Mouse (Mus musculus): ENCODE measurements at regions not wholly inside any gene's neighbourhood (a gene's known extent, or its start where the extent isn't known, plus 50 kb on each side); places are given as distances from the start of the nearest gene placed in this dataset.

- DNase-seq (ENCODE audit: low spot score), result no peak
- H3K9me3 ChIP-seq (replicated peaks), result no peaks in the 10 kb centered on the region
- no peak overlapping the region for H3K4me3 ChIP-seq
- H3K27ac ChIP-seq, result no peak overlapping the region
- 13% methylated on average over 5 of the region's 5 CpGs for WGBS
- no peaks in the 10 kb centered on the region for H3K27me3 ChIP-seq (ENCODE audit: low read depth, poor library complexity, severe bottlenecking)
- peaks cover 11% of the 10 kb centered on the region for H3K4me1 ChIP-seq
- no peaks in the 10 kb centered on the region for H3K36me3 ChIP-seq
Measured at GRCm38 (mm10) chr16:7632474-7632873, 792.5 kb downstream of the Tmem114 start.

GRCm38 (mm10) chr16:7628351-7628750 is 796.6 kb downstream of the Tmem114 start:
- 84% methylated on average over 8 of the region's 8 CpGs for WGBS
- peaks cover 8% of the 10 kb centered on the region for H3K4me1 ChIP-seq
- no peak for DNase-seq (ENCODE audit: low spot score)

GRCm38 (mm10) chr16:7606602-7607001 is 818.3 kb downstream of the Tmem114 start:
- H3K27me3 ChIP-seq (ENCODE audit: low read depth, poor library complexity, severe bottlenecking), result no peaks in the 10 kb centered on the region
- 81% methylated on average over 2 of the region's 2 CpGs for WGBS
- no peaks in the 10 kb centered on the region for H3K9me3 ChIP-seq (replicated peaks)
- no peak overlapping the region for H3K27ac ChIP-seq
- no peak overlapping the region for H3K4me3 ChIP-seq
- no peaks in the 10 kb centered on the region for H3K36me3 ChIP-seq
- no peak for DNase-seq (ENCODE audit: low spot score)
- no peaks in the 10 kb centered on the region for H3K4me1 ChIP-seq

More at GRCm38 (mm10) chr16:7628351-7628750, 796.6 kb downstream of the Tmem114 start:
- H3K27me3 ChIP-seq (ENCODE audit: low read depth, poor library complexity, severe bottlenecking), result no peaks in the 10 kb centered on the region
- no peaks in the 10 kb centered on the region for H3K9me3 ChIP-seq (replicated peaks)
- H3K27ac ChIP-seq, result no peak overlapping the region
- H3K36me3 ChIP-seq, result no peaks in the 10 kb centered on the region
- H3K4me3 ChIP-seq, result no peak overlapping the region

- no peaks in the 10 kb centered on the region for H3K27me3 ChIP-seq (ENCODE audit: low read depth, poor library complexity, severe bottlenecking)
- whole genome bisulfite sequencing, result 90% methylated on average over 1 of the region's 1 CpGs
- H3K4me3 ChIP-seq, result no peak overlapping the region
- H3K4me1 ChIP-seq, result no peaks in the 10 kb centered on the region
- H3K27ac ChIP-seq, result no peak overlapping the region
- H3K36me3 ChIP-seq, result no peaks in the 10 kb centered on the region
- H3K9me3 ChIP-seq (replicated peaks), result no peaks in the 10 kb centered on the region
- DNase-seq (ENCODE audit: low spot score), result no peak
Measured at GRCm38 (mm10) chr16:7602428-7602827, 822.5 kb downstream of the Tmem114 start.

- Histone ChIP-seq H3K27me3 (ENCODE audit: low read depth, poor library complexity, severe bottlenecking) (no peaks in the 10 kb centered on the region), H3K4me1 (no peaks in the 10 kb centered on the region), H3K36me3 (no peaks in the 10 kb centered on the region), H3K9me3 (replicated peaks) (no peaks in the 10 kb centered on the region), H3K27ac (no peak overlapping the region), H3K4me3 (no peak overlapping the region)
- DNase-seq (ENCODE audit: low spot score), result no peak
- 72% methylated on average over 3 of the region's 3 CpGs for WGBS
Measured at GRCm38 (mm10) chr16:7574879-7575278, 850.1 kb downstream of the Tmem114 start.

- no peaks in the 10 kb centered on the region for H3K36me3 ChIP-seq
- H3K4me3 ChIP-seq, result no peak overlapping the region
- no peaks in the 10 kb centered on the region for H3K27me3 ChIP-seq (ENCODE audit: low read depth, poor library complexity, severe bottlenecking)
- no peak for DNase-seq (ENCODE audit: low spot score)
- H3K27ac ChIP-seq, result no peak overlapping the region
- H3K4me1 ChIP-seq, result no peaks in the 10 kb centered on the region
- H3K9me3 ChIP-seq (replicated peaks), result no peaks in the 10 kb centered on the region
- 67% methylated on average over 2 of the region's 2 CpGs for WGBS
Measured at GRCm38 (mm10) chr16:7560841-7561240, 864.1 kb downstream of the Tmem114 start.

- DNase-seq (ENCODE audit: low spot score), result no peak
- Histone ChIP-seq H3K4me3 (no peak overlapping the region), H3K36me3 (no peaks in the 10 kb centered on the region), H3K27me3 (ENCODE audit: low read depth, poor library complexity, severe bottlenecking) (no peaks in the 10 kb centered on the region), H3K9me3 (replicated peaks) (no peaks in the 10 kb centered on the region), H3K4me1 (0 out of 2 replicates have a peak, but pooled peaks cover 2% of the 10 kb centered on the region), H3K27ac (no peak overlapping the region)
- 88% methylated on average over 1 of the region's 1 CpGs for WGBS
Measured at GRCm38 (mm10) chr16:7559177-7559576, 865.8 kb downstream of the Tmem114 start.

GRCm38 (mm10) chr16:7558637-7559036 is 866.3 kb downstream of the Tmem114 start:
- 93% methylated on average over 1 of the region's 1 CpGs for WGBS
- no peaks in the 10 kb centered on the region for H3K27me3 ChIP-seq (ENCODE audit: low read depth, poor library complexity, severe bottlenecking)
- H3K4me3 ChIP-seq, result no peak overlapping the region
- DNase-seq (ENCODE audit: low spot score), result no peak
- H3K27ac ChIP-seq, result no peak overlapping the region
- 0 out of 2 replicates have a peak, but pooled peaks cover 2% of the 10 kb centered on the region for H3K4me1 ChIP-seq
- no peaks in the 10 kb centered on the region for H3K36me3 ChIP-seq
- no peaks in the 10 kb centered on the region for H3K9me3 ChIP-seq (replicated peaks)

- no peak overlapping the region for H3K27ac ChIP-seq
- H3K9me3 ChIP-seq (replicated peaks), result no peaks in the 10 kb centered on the region
- 89% methylated on average over 9 of the region's 9 CpGs for WGBS
- no peaks in the 10 kb centered on the region for H3K27me3 ChIP-seq (ENCODE audit: low read depth, poor library complexity, severe bottlenecking)
- H3K4me1 ChIP-seq, result 0 out of 2 replicates have a peak, but pooled peaks cover 2% of the 10 kb centered on the region
- H3K4me3 ChIP-seq, result no peak overlapping the region
- DNase-seq (ENCODE audit: low spot score), result no peak
- no peaks in the 10 kb centered on the region for H3K36me3 ChIP-seq
Measured at GRCm38 (mm10) chr16:7555911-7556310, 869.0 kb downstream of the Tmem114 start.

- H3K36me3 ChIP-seq, result no peaks in the 10 kb centered on the region
- H3K27me3 ChIP-seq (ENCODE audit: low read depth, poor library complexity, severe bottlenecking), result no peaks in the 10 kb centered on the region
- WGBS, result 79% methylated on average over 1 of the region's 1 CpGs
- H3K4me3 ChIP-seq, result no peak overlapping the region
- 0 out of 2 replicates have a peak, but pooled peaks cover 2% of the 10 kb centered on the region for H3K4me1 ChIP-seq
- H3K27ac ChIP-seq, result no peak overlapping the region
- no peak for DNase-seq (ENCODE audit: low spot score)
- no peaks in the 10 kb centered on the region for H3K9me3 ChIP-seq (replicated peaks)
Measured at GRCm38 (mm10) chr16:7549568-7549967, 875.4 kb downstream of the Tmem114 start.

GRCm38 (mm10) chr16:7544067-7544466 is 880.9 kb downstream of the Tmem114 start:
- DNase-seq (ENCODE audit: low spot score), result no peak
- no peak overlapping the region for H3K4me3 ChIP-seq
- no peak overlapping the region for H3K27ac ChIP-seq
- 73% methylated on average over 4 of the region's 4 CpGs for WGBS
- H3K36me3 ChIP-seq, result no peaks in the 10 kb centered on the region
- H3K27me3 ChIP-seq (ENCODE audit: low read depth, poor library complexity, severe bottlenecking), result no peaks in the 10 kb centered on the region
- H3K9me3 ChIP-seq (replicated peaks), result no peaks in the 10 kb centered on the region
- peaks cover 4% of the 10 kb centered on the region; the same call in 1 of the 2 replicates for H3K4me1 ChIP-seq

- Histone ChIP-seq H3K27ac (no peak overlapping the region), H3K4me1 (peaks cover 14% of the 10 kb centered on the region), H3K36me3 (no peaks in the 10 kb centered on the region), H3K4me3 (no peak overlapping the region), H3K9me3 (replicated peaks) (no peaks in the 10 kb centered on the region), H3K27me3 (ENCODE audit: low read depth, poor library complexity, severe bottlenecking) (no peaks in the 10 kb centered on the region)
- WGBS, result 87% methylated on average over 2 of the region's 2 CpGs
- DNase-seq (ENCODE audit: low spot score), result no peak
Measured at GRCm38 (mm10) chr16:7529811-7530210, 895.1 kb downstream of the Tmem114 start.

- Histone ChIP-seq H3K9me3 (replicated peaks) (no peaks in the 10 kb centered on the region), H3K27ac (peak overlapping the region; percentile 58; the same call in 1 of the 2 replicates), H3K36me3 (no peaks in the 10 kb centered on the region), H3K4me1 (peaks cover 14% of the 10 kb centered on the region), H3K4me3 (no peak overlapping the region), H3K27me3 (ENCODE audit: low read depth, poor library complexity, severe bottlenecking) (no peaks in the 10 kb centered on the region)
- DNase-seq (ENCODE audit: low spot score), result no peak
- WGBS, result 40% methylated on average over 5 of the region's 5 CpGs
Measured at GRCm38 (mm10) chr16:7528963-7529362, 896.0 kb downstream of the Tmem114 start.

Data from limb, embryonic 10.5 days (tissue).